Mouse (Mus musculus): Measurements from ENCODE around the gene Il13. TPM values are rescaled to one million over a fixed set of nuclear protein-coding genes. Genes with fewer than 3 reads are reported as not detected.

Il13 gene
- polyA plus RNA-seq, 1 experiment from 2014 or later, result not detected

DNA sequence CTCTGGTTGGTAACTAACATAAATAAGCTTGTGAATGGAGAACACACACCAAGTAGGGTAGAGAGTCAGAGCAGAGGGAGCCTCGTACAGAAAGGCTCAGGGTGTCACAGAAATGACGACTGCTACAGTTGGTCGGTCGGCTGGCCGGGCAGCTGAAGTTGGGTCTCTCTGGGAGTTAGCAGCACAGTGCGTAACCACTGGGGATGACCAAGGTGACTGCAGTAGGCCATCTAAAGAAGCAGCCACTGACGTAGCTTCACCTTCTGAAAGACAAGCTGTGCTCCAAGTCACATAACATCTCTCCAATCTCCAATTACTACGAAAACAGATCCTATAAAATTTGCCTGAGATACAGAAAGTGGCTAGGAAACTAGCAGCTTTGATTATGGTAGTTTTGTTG lies 22.9 kb upstream of the Il13 start:
- WGBS, result 86% methylated on average over 8 of the region's 8 CpGs
- no peak for DNase-seq
- H3K9me3 ChIP-seq (ENCODE audit: control insufficient read depth, low read length), result no peaks in the 10 kb centered on the region

DNA sequence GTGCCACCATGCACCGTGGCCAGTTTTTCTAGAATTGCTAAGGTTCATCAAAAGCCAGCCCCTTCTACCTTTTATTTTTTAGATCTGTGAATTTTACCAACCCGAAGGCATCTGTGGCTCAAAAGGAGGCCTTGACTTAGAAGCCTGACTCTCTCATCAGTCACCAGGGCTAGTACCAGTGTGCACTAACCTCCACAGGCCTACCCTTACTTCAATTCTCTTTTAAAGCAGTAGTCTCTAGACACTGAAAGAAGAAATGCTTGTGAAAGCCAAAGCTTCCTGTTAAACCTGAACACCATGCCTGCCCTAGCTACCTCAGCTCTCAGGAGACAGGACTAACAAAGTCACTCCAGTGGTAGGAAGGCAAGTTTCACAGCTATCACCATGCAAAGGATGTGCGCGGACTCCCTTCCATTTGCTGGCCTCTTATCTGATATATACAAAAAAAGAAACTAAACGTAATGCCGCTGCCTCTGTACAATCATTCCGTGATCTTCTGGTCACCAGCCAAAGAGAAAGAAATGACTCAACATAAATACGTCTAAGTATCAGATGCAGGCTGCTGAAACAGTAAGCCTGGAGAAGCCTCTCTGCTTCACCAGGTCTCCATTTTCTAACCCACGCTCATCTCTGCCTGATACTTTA lies 22.2 kb upstream of the Il13 start:
- no peak for DNase-seq
- peaks cover 13% of the 10 kb centered on the region for H3K36me3 ChIP-seq (ENCODE audit: control insufficient read depth, insufficient read depth, low read length)
- WGBS, result 95% methylated on average over 9 of the region's 9 CpGs
- H3K27me3 ChIP-seq (ENCODE audit: control insufficient read depth, insufficient read depth, low read length), result no peaks in the 10 kb centered on the region
- H3K4me1 ChIP-seq (ENCODE audit: control insufficient read depth, insufficient read depth, low read length), result no peaks in the 10 kb centered on the region
- no peak overlapping the region for H3K4me3 ChIP-seq (replicated peaks; ENCODE audit: low read depth, low read length)
- no peak overlapping the region for H3K4me2 ChIP-seq (ENCODE audit: low read length)
- H3K9ac ChIP-seq (replicated peaks; ENCODE audit: low read length), result no peak overlapping the region
- no peak for ATAC-seq (ENCODE audit: low FRiP score, low TSS enrichment)
- no peaks in the 10 kb centered on the region for H3K9me3 ChIP-seq (ENCODE audit: control insufficient read depth, low read length)
- no peak overlapping the region for H3K27ac ChIP-seq (replicated peaks; ENCODE audit: low read depth, low read length)

More for the DNA sequence above, 22.9 kb upstream of the Il13 start:
- Histone ChIP-seq H3K4me2 (ENCODE audit: low read length) (no peak overlapping the region), H3K36me3 (ENCODE audit: control insufficient read depth, insufficient read depth, low read length) (peaks cover 7% of the 10 kb centered on the region; the same call in 1 of the 2 replicates), H3K9ac (replicated peaks; ENCODE audit: low read length) (no peak overlapping the region), H3K27ac (replicated peaks; ENCODE audit: low read depth, low read length) (no peak overlapping the region), H3K4me1 (ENCODE audit: control insufficient read depth, insufficient read depth, low read length) (no peaks in the 10 kb centered on the region), H3K4me3 (replicated peaks; ENCODE audit: low read depth, low read length) (no peak overlapping the region), H3K27me3 (ENCODE audit: control insufficient read depth, insufficient read depth, low read length) (no peaks in the 10 kb centered on the region)
- no peak for ATAC-seq (ENCODE audit: low FRiP score, low TSS enrichment)

DNA sequence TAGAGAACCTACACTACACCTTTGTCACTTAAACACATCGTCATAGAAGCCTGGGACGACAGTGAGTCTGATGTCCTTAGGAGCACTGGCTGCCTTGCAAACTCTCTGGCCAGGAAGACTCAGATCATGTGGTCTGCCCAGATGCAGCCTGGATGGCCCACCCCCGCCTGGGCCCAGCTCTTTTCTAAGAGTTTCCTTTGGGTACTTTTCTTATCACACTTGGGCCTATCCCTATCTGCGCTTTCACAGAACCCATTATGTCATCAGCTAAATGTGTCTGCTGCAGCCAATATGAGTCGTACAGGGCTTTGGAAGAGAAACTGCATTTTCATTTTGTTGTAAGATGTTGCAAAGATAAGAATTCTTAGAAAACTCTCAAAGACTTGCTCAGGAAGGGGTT lies 20.5 kb upstream of the Il13 start:
- no peak for ATAC-seq (ENCODE audit: low FRiP score, low TSS enrichment)
- no peaks in the 10 kb centered on the region for H3K27me3 ChIP-seq (ENCODE audit: control insufficient read depth, insufficient read depth, low read length)
- no peak overlapping the region for H3K4me2 ChIP-seq (ENCODE audit: low read length)
- no peaks in the 10 kb centered on the region for H3K4me1 ChIP-seq (ENCODE audit: control insufficient read depth, insufficient read depth, low read length)
- 92% methylated on average over 5 of the region's 5 CpGs for WGBS
- H3K4me3 ChIP-seq (replicated peaks; ENCODE audit: low read depth, low read length), result no peak overlapping the region
- peaks cover 25% of the 10 kb centered on the region for H3K36me3 ChIP-seq (ENCODE audit: control insufficient read depth, insufficient read depth, low read length)
- DNase-seq, result no peak
- no peak overlapping the region for H3K9ac ChIP-seq (replicated peaks; ENCODE audit: low read length)
- H3K9me3 ChIP-seq (ENCODE audit: control insufficient read depth, low read length), result no peaks in the 10 kb centered on the region
- H3K27ac ChIP-seq (replicated peaks; ENCODE audit: low read depth, low read length), result no peak overlapping the region

DNA sequence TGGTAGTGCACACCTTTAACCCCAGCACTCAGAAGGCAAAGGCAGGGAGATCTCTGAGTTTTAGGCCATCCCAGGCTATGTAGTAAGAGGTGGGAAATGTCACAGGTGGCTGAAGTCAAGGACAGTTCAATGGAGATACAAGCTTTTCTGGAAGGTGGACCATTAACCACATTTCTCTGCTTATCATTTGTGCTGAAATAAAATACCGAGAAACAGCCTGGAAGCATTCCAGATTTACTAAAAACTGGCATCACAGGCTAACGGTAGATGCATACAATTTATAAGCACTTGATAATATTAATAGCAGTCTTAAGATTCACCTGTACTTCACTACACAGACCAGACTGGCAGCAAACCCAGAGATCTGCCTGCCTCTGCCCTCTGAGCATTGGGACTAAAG lies 17.9 kb upstream of the Il13 start:
- H3K9me3 ChIP-seq (ENCODE audit: control insufficient read depth, low read length), result no peaks in the 10 kb centered on the region
- peaks cover 29% of the 10 kb centered on the region for H3K36me3 ChIP-seq (ENCODE audit: control insufficient read depth, insufficient read depth, low read length)
- no peaks in the 10 kb centered on the region for H3K4me1 ChIP-seq (ENCODE audit: control insufficient read depth, insufficient read depth, low read length)
- no peak for ATAC-seq (ENCODE audit: low FRiP score, low TSS enrichment)
- 100% methylated on average over 2 of the region's 2 CpGs for WGBS
- no peak overlapping the region for H3K4me2 ChIP-seq (ENCODE audit: low read length)
- H3K4me3 ChIP-seq (replicated peaks; ENCODE audit: low read depth, low read length), result no peak overlapping the region
- no peak overlapping the region for H3K9ac ChIP-seq (replicated peaks; ENCODE audit: low read length)
- H3K27ac ChIP-seq (replicated peaks; ENCODE audit: low read depth, low read length), result no peak overlapping the region
- no peak for DNase-seq
- no peaks in the 10 kb centered on the region for H3K27me3 ChIP-seq (ENCODE audit: control insufficient read depth, insufficient read depth, low read length)

DNA sequence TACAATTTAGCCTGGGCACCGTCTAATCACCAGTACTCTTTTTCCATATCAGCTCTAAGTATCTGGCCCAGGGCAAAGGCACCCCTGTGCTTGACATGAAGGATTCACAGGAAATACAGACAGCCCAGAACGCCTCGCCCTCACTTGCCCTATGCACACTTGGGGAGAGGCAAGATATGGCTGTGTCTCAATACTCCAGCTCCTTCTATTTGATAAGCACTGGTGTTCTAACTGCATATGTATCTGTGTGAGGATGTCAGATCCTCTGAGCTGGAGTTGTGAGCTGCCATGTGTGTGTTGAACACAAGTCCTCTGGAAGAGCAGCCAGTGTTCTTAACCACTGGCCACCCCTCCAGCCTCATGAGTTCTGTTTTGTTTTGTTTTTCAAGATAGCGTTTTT lies 16.9 kb upstream of the Il13 start:
- DNase-seq (no peak), ATAC-seq (ENCODE audit: low FRiP score, low TSS enrichment) (no peak)
- Histone ChIP-seq H3K27me3 (ENCODE audit: control insufficient read depth, insufficient read depth, low read length) (no peaks in the 10 kb centered on the region), H3K9me3 (ENCODE audit: control insufficient read depth, low read length) (no peaks in the 10 kb centered on the region), H3K4me2 (ENCODE audit: low read length) (no peak overlapping the region), H3K9ac (replicated peaks; ENCODE audit: low read length) (no peak overlapping the region), H3K27ac (replicated peaks; ENCODE audit: low read depth, low read length) (no peak overlapping the region), H3K36me3 (ENCODE audit: control insufficient read depth, insufficient read depth, low read length) (peaks cover 29% of the 10 kb centered on the region), H3K4me1 (ENCODE audit: control insufficient read depth, insufficient read depth, low read length) (no peaks in the 10 kb centered on the region), H3K4me3 (replicated peaks; ENCODE audit: low read depth, low read length) (no peak overlapping the region)
- 91% methylated on average over 4 of the region's 4 CpGs for WGBS

DNA sequence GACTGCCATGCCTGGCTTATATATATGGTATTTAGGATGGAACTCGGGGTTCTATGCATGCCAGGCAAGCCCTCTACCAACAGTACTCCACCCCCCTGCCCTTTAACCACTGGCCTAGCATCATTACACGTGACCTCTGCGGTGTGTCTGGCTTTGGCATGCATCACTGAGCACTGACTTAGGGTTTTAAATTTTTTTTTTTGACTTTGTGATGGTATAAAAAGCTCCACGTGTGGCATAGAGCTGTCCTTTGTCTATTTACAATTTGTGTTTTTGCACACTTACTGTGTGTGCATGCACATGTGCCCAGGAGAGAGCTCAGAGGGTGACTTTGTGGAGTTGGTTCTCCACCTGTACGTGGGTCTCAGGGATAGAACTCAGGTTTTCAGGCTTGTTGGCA lies 9.5 kb upstream of the Il13 start:
- no peak overlapping the region for H3K4me3 ChIP-seq (replicated peaks; ENCODE audit: low read depth, low read length)
- H3K9ac ChIP-seq (replicated peaks; ENCODE audit: low read length), result no peak overlapping the region
- H3K9me3 ChIP-seq (ENCODE audit: control insufficient read depth, low read length), result no peaks in the 10 kb centered on the region
- 64% methylated on average over 5 of the region's 5 CpGs for WGBS
- ATAC-seq (ENCODE audit: low FRiP score, low TSS enrichment) (no peak), DNase-seq (no peak)
- H3K4me1 ChIP-seq (ENCODE audit: control insufficient read depth, insufficient read depth, low read length), result no peaks in the 10 kb centered on the region
- H3K36me3 ChIP-seq (ENCODE audit: control insufficient read depth, insufficient read depth, low read length), result no peaks in the 10 kb centered on the region
- no peak overlapping the region for H3K4me2 ChIP-seq (ENCODE audit: low read length)
- H3K27me3 ChIP-seq (ENCODE audit: control insufficient read depth, insufficient read depth, low read length), result no peaks in the 10 kb centered on the region
- no peak overlapping the region for H3K27ac ChIP-seq (replicated peaks; ENCODE audit: low read depth, low read length)

DNA sequence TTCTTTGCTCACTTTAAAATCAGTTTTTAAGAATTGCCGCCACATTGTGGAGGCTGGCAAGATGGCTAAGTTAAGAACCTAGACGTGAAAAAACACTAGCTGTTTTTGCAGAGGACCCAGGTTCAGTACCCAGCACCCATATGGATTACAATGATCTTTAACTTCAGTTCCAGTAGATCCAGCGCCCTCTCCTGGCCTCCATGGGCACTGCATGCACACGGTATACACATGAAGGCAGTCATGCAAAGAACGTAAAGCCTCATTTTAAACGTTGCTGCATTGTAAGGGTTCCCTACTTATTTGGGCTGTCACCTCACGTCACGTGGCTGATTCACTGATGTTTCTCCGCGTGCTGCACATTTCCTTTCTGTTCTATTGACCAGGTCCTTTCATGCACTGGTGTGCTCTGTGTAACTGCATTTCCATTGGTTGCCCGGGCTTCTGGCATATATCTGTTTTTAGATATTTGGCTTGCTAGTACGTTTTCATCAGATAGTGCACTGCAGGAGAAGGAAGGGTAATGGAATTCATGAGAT lies 8.3 kb upstream of the Il13 start:
- Histone ChIP-seq H3K9me3 (ENCODE audit: control insufficient read depth, low read length) (no peaks in the 10 kb centered on the region), H3K4me1 (ENCODE audit: control insufficient read depth, insufficient read depth, low read length) (no peaks in the 10 kb centered on the region), H3K4me2 (ENCODE audit: low read length) (no peak overlapping the region), H3K4me3 (replicated peaks; ENCODE audit: low read depth, low read length) (no peak overlapping the region), H3K36me3 (ENCODE audit: control insufficient read depth, insufficient read depth, low read length) (no peaks in the 10 kb centered on the region), H3K27ac (replicated peaks; ENCODE audit: low read depth, low read length) (no peak overlapping the region), H3K9ac (replicated peaks; ENCODE audit: low read length) (no peak overlapping the region), H3K27me3 (ENCODE audit: control insufficient read depth, insufficient read depth, low read length) (no peaks in the 10 kb centered on the region)
- no peak for DNase-seq
- 74% methylated on average over 12 of the region's 12 CpGs for WGBS
- no peak for ATAC-seq (ENCODE audit: low FRiP score, low TSS enrichment)

DNA sequence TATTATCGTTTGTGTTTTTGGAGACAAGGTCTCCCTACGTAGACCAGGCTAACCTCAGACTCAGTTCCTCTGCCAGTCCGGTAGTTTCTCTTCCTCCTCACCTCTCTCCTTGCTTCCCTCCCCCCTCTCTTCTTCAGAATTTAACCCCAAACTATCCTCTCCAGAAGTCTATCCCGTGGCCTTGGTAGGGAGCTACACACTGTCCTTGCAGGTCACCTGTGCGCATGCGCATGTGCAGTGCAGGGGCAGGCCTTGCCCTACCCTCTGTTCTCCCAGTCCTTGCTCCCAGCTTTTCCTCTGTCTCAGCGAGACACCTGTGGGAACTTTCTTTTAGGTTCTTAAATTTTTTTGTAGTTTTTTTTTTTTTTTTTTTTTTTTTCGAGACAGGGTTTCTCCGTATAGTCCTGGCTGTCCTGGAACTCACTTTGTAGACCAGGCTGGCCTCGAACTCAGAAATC lies 3.3 kb upstream of the Il13 start:
- no peaks in the 10 kb centered on the region for H3K36me3 ChIP-seq (ENCODE audit: control insufficient read depth, insufficient read depth, low read length)

More for the DNA sequence above, 3.3 kb upstream of the Il13 start:
- no peak for DNase-seq
- Histone ChIP-seq H3K9me3 (ENCODE audit: control insufficient read depth, low read length) (no peaks in the 10 kb centered on the region), H3K9ac (replicated peaks; ENCODE audit: low read length) (no peak overlapping the region), H3K4me1 (ENCODE audit: control insufficient read depth, insufficient read depth, low read length) (0 out of 2 replicates have a peak, but pooled peaks cover 2% of the 10 kb centered on the region), H3K27ac (replicated peaks; ENCODE audit: low read depth, low read length) (no peak overlapping the region), H3K4me3 (replicated peaks; ENCODE audit: low read depth, low read length) (no peak overlapping the region), H3K4me2 (ENCODE audit: low read length) (no peak overlapping the region), H3K27me3 (ENCODE audit: control insufficient read depth, insufficient read depth, low read length) (peaks cover 18% of the 10 kb centered on the region)
- 87% methylated on average over 10 of the region's 10 CpGs for WGBS
- no peak for ATAC-seq (ENCODE audit: low FRiP score, low TSS enrichment)

Measured in midbrain, embryonic 14.5 days (tissue).